9 mouse cellular contexts compared by ENCODE assay signal in the genomic region with DNA sequence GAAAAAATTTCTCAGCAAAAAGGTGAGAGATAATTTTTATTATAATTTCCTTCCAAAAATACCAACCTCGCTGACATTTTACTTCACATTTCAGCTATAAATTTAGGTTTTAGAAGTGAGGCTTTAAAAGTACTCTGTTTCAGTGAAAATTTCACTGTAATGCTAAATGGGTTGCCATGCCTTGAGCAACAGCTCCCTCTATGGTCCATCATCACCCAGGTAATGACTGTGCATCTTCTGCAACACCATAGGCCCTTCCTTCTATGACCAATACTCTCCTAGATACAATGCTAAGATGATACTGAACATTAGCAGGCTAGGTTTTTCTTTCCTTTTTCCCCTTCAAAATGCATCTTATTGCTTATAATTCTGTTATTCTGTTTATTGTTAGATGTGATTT.
DNase-seq lines count a peak whose midpoint lies in the region; ATAC-seq and TF ChIP-seq lines count a peak whose summit lies in the region.
"Had no signal": no experiment of that assay in that cellular context is flagged by ENCODE, and none has a peak within 500 bp of the region (broad histone marks: within the 10 kb centered on the region; RNA-seq: fewer than 3 reads in every experiment).

No protein-coding gene starts in this region.

- H3K9ac ChIP-seq in ES-E14 (ENCODE audit: insufficient read depth, low read depth, low read length, poor library complexity, severe bottlenecking) = no peak overlapping the region
- H3K9ac ChIP-seq in hindbrain, embryonic 13.5 days = no peak overlapping the region
- H3K9ac ChIP-seq: heart, embryonic 13.5 days had no signal

- peak; percentile 5 to 40 for DNase-seq in heart, adult 18-20 months
- DNase-seq in heart, adult 11 months = no peak
- peak; percentile 0 for DNase-seq in ES-E14 (ENCODE audit: low read depth, low spot score)
- peak; percentile 58 for DNase-seq in embryo, embryonic 11 days
- DNase-seq in left cerebral cortex, postnatal 36 days (ENCODE audit: low spot score in 2 of 2) = peak; percentile 55 to 62
- DNase-seq in right cerebral cortex, postnatal 14 days = peak; percentile 65
- DNase-seq in urinary bladder, postnatal 4 days (ENCODE audit: low spot score in 2 of 2) = no peak

- intact Hi-C loops in left cerebral cortex, postnatal 36 days (cut with DNase I) = loop anchor here (10.0 kb wide), 2 partner anchors 155 to 1125 kb away; no protein-coding TSS in a partner anchor

- H3K36me3 ChIP-seq in ES-E14 (ENCODE audit: control insufficient read depth, insufficient read depth, low read length, poor library complexity, severe bottlenecking) = no peaks in the 10 kb centered on the region
- H3K36me3 ChIP-seq in hindbrain, embryonic 13.5 days = no peaks in the 10 kb centered on the region
- H3K36me3 ChIP-seq: heart, embryonic 13.5 days had no signal

- in situ Hi-C loops in ES-E14 (cut with MboI; ENCODE audit: low sequenced_read_pairs in 2 of 2, unreplicated experiment in 2 of 2) = no loop called here

- 0 out of 2 replicates have a peak, but pooled peaks cover 3% of the 10 kb centered on the region for H3K9me3 ChIP-seq in ES-E14 (ENCODE audit: control insufficient read depth, insufficient read depth, low read depth, low read length)
- no peaks in the 10 kb centered on the region for H3K9me3 ChIP-seq in hindbrain, embryonic 13.5 days
- H3K9me3 ChIP-seq: heart, embryonic 13.5 days had no signal

- peak; percentile 73; the same call in 1 of the 2 replicates for ATAC-seq in hindbrain, embryonic 13.5 days (ENCODE audit: low FRiP score)

- no peak overlapping the region for H3K4me3 ChIP-seq in ES-E14 (ENCODE audit: insufficient read depth in 1 of 2, low read depth in 1 of 2, low read length in 2 of 2, poor library complexity in 1 of 2, severe bottlenecking in 1 of 2)
- H3K4me3 ChIP-seq in hindbrain, embryonic 13.5 days = no peak overlapping the region
- H3K4me3 ChIP-seq: heart, embryonic 13.5 days had no signal

- no peaks in the 10 kb centered on the region for H3K4me1 ChIP-seq in ES-E14 (ENCODE audit: control insufficient read depth in 2 of 2, insufficient read depth in 2 of 2, low read length in 2 of 2, poor library complexity in 1 of 2)
- H3K4me1 ChIP-seq in hindbrain, embryonic 13.5 days (replicated peaks) = no peaks in the 10 kb centered on the region
- H3K4me1 ChIP-seq: heart, embryonic 13.5 days had no signal

- no peak overlapping the region for H3K27ac ChIP-seq in ES-E14 (ENCODE audit: insufficient read depth, low read depth, low read length, poor library complexity, severe bottlenecking)
- no peak overlapping the region for H3K27ac ChIP-seq in hindbrain, embryonic 13.5 days
- H3K27ac ChIP-seq: heart, embryonic 13.5 days had no signal

- 51% methylated on average over 1 of the region's 1 CpGs for WGBS in hindbrain, embryonic 13.5 days

- no peaks in the 10 kb centered on the region for H3K27me3 ChIP-seq in hindbrain, embryonic 13.5 days
- H3K27me3 ChIP-seq: heart, embryonic 13.5 days had no signal

- no peak overlapping the region for H3K4me2 ChIP-seq in hindbrain, embryonic 13.5 days
- H3K4me2 ChIP-seq: heart, embryonic 13.5 days had no signal

TF ChIP-seq in ES-E14, 5 proteins besides CTCF, POLR2A, EP300 and RAD21:
- TF ChIP-seq ZNF384 (IDR thresholded peaks at IDR 0.05; ENCODE audit: low read depth, low read length) (no peak), MAFK (IDR thresholded peaks at IDR 0.05; ENCODE audit: insufficient read depth, low read depth, low read length) (no peak), CHD2 (IDR thresholded peaks at IDR 0.05; ENCODE audit: low read depth, low read length) (no peak)
TF ChIP-seq in ES-E14: peak in this region for 0.

Comparison
In these comparisons a context has a peak if more than half of its experiments do, and no peak if none do; other contexts are left out.
1. DNase-seq: peak in heart, adult 18-20 months (2 of 2), ES-E14 (single experiment), embryo, embryonic 11 days (single experiment), left cerebral cortex, postnatal 36 days (2 of 2) and right cerebral cortex, postnatal 14 days (single experiment); none in heart, adult 11 months (single experiment) and urinary bladder, postnatal 4 days (0 of 2).